Mouse (Mus musculus): ENCODE measurements around the gene Gm42420. TPM values are rescaled to one million over a fixed set of nuclear protein-coding genes. Genes with fewer than 3 reads are reported as not detected.

Gene Gm42420
- polyA plus RNA-seq, 1 experiment, result 1.9 TPM

DNA sequence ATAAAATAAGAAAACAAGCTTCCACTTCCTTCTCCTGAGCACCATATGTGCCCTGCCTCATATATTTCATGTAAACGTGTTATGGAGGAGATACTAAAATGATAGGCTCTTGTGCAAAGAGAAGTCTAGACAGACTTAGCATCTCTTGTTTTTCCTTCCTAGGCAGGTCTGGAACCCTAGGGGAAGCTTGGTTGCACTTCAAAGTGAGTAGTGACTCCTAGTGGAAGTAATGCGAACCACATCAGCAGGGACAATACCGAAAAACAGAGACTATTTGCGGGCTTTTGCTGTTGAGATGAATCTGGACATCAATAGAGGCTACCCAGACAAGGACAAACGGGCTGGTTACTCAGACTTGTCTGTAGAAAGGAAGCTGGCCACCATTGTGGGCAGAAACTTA lies 18.0 kb upstream of the Gm42420 start:
- no peaks in the 10 kb centered on the region; the same call in 1 of the 2 replicates for H3K4me1 ChIP-seq (ENCODE audit: control insufficient read depth, insufficient read depth, low read length)
- no peak overlapping the region for H3K27ac ChIP-seq (ENCODE audit: insufficient read depth, low read length)
- no peak overlapping the region for H3K4me3 ChIP-seq (ENCODE audit: insufficient read depth, low read length)

DNA sequence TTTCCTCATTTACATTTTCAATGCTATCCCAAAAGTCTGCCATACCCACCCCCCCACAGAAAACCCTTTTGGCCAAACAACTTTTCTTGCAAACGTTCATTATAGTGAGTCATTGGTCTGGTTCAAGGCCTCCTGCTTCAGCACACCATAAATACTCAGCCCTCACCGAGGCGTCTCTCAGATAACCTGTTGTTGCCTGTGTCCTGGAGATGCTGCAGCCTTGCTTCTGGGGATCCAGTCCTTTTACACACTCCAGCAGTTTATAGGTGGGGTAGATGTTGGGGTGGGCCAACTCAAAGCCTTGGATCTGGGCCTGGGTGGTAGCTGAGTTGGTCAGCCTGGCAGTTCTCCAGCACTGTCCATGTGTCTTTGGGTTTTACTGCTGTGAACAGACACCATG lies 15.1 kb upstream of the Gm42420 start:
- TF ChIP-seq CTCF (IDR thresholded peaks at IDR 0.05; ENCODE audit: extremely low read depth, insufficient read depth, low read length) (no peak), POLR2A (IDR thresholded peaks at IDR 0.05; ENCODE audit: extremely low read depth, insufficient read depth, low read length) (no peak)
- H3K4me3 ChIP-seq (ENCODE audit: insufficient read depth, low read length), result no peak overlapping the region
- no peak overlapping the region for H3K27ac ChIP-seq (ENCODE audit: insufficient read depth, low read length)
- peaks cover 3% of the 10 kb centered on the region for H3K4me1 ChIP-seq (ENCODE audit: control insufficient read depth, insufficient read depth, low read length)

More for the DNA sequence above, 18.0 kb upstream of the Gm42420 start:
- TF ChIP-seq POLR2A (IDR thresholded peaks at IDR 0.05; ENCODE audit: extremely low read depth, insufficient read depth, low read length) (no peak), CTCF (IDR thresholded peaks at IDR 0.05; ENCODE audit: extremely low read depth, insufficient read depth, low read length) (peak; percentile 77)

DNA sequence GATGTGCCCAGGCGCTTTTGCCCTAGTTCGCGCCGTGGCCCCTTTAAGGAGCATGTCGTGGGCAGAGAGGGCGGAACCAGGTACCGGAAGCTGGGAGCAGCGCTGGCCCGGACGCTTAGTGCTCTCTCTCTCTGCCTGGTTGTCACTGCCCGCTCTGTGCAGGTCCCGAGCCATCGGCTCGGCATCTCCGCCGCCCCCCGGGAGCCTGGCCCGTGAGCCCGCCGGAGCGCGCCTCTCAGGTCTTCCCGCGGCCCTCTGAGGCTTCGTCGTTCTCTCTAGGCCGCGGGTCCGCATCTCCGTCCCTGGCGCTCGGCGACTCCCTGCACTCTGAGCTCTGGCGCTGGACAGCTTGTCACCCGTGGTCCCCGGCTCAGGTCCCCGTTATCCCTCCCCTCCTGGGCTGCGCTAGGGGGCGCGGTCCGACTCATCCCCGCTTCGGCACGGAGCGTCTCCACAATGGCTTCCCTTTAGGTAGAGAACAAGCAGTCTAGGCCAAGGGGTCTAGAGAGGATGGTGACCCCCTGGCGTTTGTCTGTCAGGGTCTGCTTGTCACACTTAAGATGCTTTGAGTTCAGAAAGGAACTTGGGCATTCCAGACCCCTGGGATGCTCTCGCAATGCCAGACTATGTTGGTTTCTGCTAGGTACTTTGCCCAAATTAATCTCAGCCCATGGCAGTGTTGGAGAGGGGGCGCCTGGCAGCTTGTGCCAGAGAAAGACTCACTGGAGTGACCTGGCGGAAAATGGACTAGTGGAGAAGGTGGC lies 11.6 kb upstream of the Gm42420 start, which contains the start of gene Adck2:
TSS of gene Adck2 (plus strand) at position 83 of the 764 bp plus-strand sequence.
- Histone ChIP-seq H3K27ac (ENCODE audit: insufficient read depth, low read length) (peak within 1 kb of the TSS; percentile 61), H3K4me1 (ENCODE audit: control insufficient read depth, insufficient read depth, low read length) (peaks cover 3% of the 10 kb centered on the region), H3K4me3 (ENCODE audit: insufficient read depth, low read length) (peak within 1 kb of the TSS; percentile 85)
- TF ChIP-seq POLR2A (IDR thresholded peaks at IDR 0.05; ENCODE audit: extremely low read depth, insufficient read depth, low read length), result peak; percentile 92; the same call in 1 of the 2 replicates
- no peak for TF ChIP-seq CTCF (IDR thresholded peaks at IDR 0.05; ENCODE audit: extremely low read depth, insufficient read depth, low read length)

DNA sequence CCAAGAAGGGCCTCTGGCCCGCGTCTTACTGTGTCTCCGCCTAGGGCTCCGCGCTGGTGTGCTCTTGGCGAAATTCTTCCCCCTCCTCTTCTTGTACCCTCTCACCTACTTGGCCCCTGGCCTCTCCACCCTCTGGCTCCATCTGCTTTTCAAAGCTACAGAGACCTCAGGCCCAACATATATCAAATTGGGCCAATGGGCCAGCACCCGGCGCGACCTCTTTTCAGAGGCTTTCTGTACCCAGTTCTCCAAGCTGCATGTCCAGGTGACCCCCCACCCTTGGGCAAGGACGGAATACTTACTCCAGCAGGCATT lies 11.0 kb upstream of the Gm42420 start:
- H3K4me3 ChIP-seq (ENCODE audit: insufficient read depth, low read length), result peak overlapping the region; percentile 85
- peaks cover 7% of the 10 kb centered on the region for H3K4me1 ChIP-seq (ENCODE audit: control insufficient read depth, insufficient read depth, low read length)
- TF ChIP-seq POLR2A (IDR thresholded peaks at IDR 0.05; ENCODE audit: extremely low read depth, insufficient read depth, low read length), result no peak
- TF ChIP-seq CTCF (IDR thresholded peaks at IDR 0.05; ENCODE audit: extremely low read depth, insufficient read depth, low read length), result no peak
- H3K27ac ChIP-seq (ENCODE audit: insufficient read depth, low read length), result 0 out of 2 replicates have a peak overlapping the region, but pooled peaks have one; percentile 61

DNA sequence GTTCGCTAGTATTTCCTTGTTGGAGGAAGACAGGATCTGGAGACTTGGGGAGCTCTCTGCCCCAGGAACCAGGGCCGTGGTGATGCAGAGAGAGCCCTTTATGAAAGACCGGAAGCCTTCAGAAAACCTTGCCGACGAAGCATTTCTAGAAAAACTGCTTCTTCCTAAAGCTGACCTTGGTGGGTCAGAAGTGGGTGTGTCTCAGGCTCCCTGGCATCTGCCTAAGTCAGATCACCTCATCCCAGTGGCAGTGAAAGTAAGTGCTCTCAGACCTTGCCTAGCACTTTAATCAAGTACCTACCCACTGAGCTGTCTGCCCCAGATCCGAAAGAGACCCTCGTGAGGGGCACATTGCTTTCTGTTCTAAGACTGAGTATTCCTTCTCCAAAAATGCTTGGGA lies 10.6 kb upstream of the Gm42420 start:
- Histone ChIP-seq H3K4me3 (ENCODE audit: insufficient read depth, low read length) (peak overlapping the region; percentile 85), H3K27ac (ENCODE audit: insufficient read depth, low read length) (no peak overlapping the region)
- TF ChIP-seq POLR2A (IDR thresholded peaks at IDR 0.05; ENCODE audit: extremely low read depth, insufficient read depth, low read length) (no peak), CTCF (IDR thresholded peaks at IDR 0.05; ENCODE audit: extremely low read depth, insufficient read depth, low read length) (no peak)

DNA sequence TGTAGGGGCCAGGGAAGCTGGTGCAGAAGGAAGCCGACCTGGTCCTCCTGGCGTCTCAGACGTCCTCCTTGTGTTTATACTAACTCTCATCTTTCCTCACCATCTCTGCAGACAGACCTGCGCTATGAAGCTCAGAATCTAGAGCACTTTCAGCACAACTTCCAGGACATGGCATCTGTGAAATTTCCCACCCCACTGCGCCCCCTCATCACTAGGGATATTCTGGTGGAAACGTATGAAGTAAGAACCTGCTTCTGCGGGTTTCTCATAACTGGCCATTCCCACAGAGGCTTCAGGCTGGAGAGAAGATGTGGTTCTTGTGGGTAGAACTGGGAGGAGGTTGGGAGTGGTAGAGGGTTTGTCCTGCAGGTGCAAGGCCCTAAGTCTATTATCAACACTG lies 6.0 kb upstream of the Gm42420 start:
- H3K4me1 ChIP-seq (ENCODE audit: control insufficient read depth, insufficient read depth, low read length), result peaks cover 7% of the 10 kb centered on the region
- TF ChIP-seq CTCF (IDR thresholded peaks at IDR 0.05; ENCODE audit: extremely low read depth, insufficient read depth, low read length), result no peak
- no peak for TF ChIP-seq POLR2A (IDR thresholded peaks at IDR 0.05; ENCODE audit: extremely low read depth, insufficient read depth, low read length)

More for the DNA sequence above, 10.6 kb upstream of the Gm42420 start:
- H3K4me1 ChIP-seq (ENCODE audit: control insufficient read depth, insufficient read depth, low read length), result peaks cover 7% of the 10 kb centered on the region

DNA sequence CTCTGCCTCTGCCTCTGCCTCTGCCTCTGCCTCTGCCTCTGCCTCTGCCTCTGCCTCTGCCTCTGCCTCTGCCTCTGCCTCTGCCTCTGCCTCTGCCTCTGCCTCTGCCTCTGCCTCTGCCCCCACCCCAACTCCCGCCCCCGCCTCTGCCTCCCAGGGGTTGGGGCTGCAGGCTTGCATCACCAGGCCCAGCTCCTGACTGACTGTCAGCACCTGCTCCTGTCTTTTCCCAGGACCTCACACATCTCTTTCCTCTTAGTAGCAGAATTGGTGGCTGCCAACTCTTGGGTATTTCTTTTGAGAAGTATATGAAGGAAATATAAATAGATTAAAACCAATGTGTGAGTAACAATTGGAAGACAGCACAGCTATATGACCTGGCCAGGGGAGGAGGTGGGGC lies 5.0 kb upstream of the Gm42420 start:
- Histone ChIP-seq H3K4me1 (ENCODE audit: control insufficient read depth, insufficient read depth, low read length) (peaks cover 3% of the 10 kb centered on the region), H3K27ac (ENCODE audit: insufficient read depth, low read length) (no peak overlapping the region), H3K4me3 (ENCODE audit: insufficient read depth, low read length) (no peak overlapping the region)
- TF ChIP-seq POLR2A (IDR thresholded peaks at IDR 0.05; ENCODE audit: extremely low read depth, insufficient read depth, low read length), result no peak
- no peak for TF ChIP-seq CTCF (IDR thresholded peaks at IDR 0.05; ENCODE audit: extremely low read depth, insufficient read depth, low read length)

More for the DNA sequence above, 6.0 kb upstream of the Gm42420 start:
- H3K27ac ChIP-seq (ENCODE audit: insufficient read depth, low read length), result no peak overlapping the region
- no peak overlapping the region for H3K4me3 ChIP-seq (ENCODE audit: insufficient read depth, low read length)

DNA sequence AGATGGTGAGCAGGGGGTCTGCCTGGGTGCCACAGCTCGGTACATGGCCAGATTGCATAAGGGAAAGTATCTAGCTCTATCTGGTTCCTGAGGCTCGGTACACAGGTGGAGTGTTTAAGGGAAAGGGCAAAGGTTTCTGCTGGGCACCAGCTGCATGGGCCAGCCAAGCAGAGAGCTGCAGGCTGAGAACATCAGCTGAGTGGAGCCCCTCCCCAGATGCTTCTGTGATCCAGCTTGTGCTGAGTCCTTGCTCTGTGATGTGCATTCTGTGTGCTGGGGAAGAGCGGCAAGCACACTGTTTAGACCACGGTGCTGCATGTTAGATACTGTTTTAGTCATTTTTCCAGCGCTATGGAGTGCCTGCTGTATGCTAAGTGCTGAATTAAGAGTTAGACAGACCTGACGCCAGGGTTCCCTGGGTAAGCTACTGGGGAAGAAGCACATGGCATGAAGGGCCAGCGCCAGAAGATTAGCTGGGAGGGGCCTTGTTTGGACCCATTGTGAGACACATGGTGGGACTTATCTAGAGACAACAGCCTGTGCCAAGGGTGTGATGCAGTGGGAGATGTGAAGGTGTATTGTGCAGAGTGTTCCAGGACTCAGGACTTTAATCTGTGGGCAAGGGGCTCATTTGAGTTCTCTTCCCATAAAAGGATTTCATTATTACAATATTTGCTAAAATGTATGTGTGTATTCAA lies 4.3 kb upstream of the Gm42420 start:
- H3K4me3 ChIP-seq (ENCODE audit: insufficient read depth, low read length), result no peak overlapping the region
- TF ChIP-seq CTCF (IDR thresholded peaks at IDR 0.05; ENCODE audit: extremely low read depth, insufficient read depth, low read length) (no peak), POLR2A (IDR thresholded peaks at IDR 0.05; ENCODE audit: extremely low read depth, insufficient read depth, low read length) (no peak)
- no peak overlapping the region for H3K27ac ChIP-seq (ENCODE audit: insufficient read depth, low read length)
- peaks cover 3% of the 10 kb centered on the region for H3K4me1 ChIP-seq (ENCODE audit: control insufficient read depth, insufficient read depth, low read length)

DNA sequence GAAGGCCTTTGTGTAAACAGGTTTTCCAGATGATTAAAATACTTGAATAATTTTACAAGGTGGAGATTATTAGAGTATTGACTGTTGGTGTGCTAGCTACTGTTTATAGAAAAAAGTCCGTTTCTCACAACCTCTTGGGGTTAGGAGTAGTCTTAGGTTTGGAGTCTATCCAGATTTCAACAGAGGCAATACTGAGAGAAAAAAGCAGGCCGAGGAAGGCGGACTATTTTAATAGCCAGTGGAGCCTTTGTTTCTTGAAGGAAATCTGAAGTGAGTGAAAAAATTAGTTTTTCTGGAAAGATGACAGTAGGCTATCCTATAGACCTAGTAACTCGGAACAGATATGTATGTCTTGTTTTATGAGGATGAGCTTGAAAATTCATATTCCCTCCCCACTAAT lies 5.9 kb downstream of the Gm42420 start:
- no peak overlapping the region for H3K27ac ChIP-seq (ENCODE audit: insufficient read depth, low read length)
- no peak for TF ChIP-seq CTCF (IDR thresholded peaks at IDR 0.05; ENCODE audit: extremely low read depth, insufficient read depth, low read length)
- no peak for TF ChIP-seq POLR2A (IDR thresholded peaks at IDR 0.05; ENCODE audit: extremely low read depth, insufficient read depth, low read length)
- no peaks in the 10 kb centered on the region; the same call in 1 of the 2 replicates for H3K4me1 ChIP-seq (ENCODE audit: control insufficient read depth, insufficient read depth, low read length)
- no peak overlapping the region; the same call in 1 of the 2 replicates for H3K4me3 ChIP-seq (ENCODE audit: insufficient read depth, low read length)
